Comparison of ENCODE assay signal across 23 mouse cellular contexts in genomic region chr11:46289561-46289960, GRCm38 (mm10). TPM values are rescaled to one million over a fixed set of nuclear protein-coding genes. Genes with fewer than 3 reads are reported as not detected.
"Had no signal": no experiment of that assay in that cellular context is flagged by ENCODE, and none has a peak within 500 bp of the region (broad histone marks: within the 10 kb centered on the region; RNA-seq: fewer than 3 reads in every experiment).

No protein-coding gene starts in this region.

- DNase-seq: liver; lung, adult 18-20 months; lung, postnatal 10 days; lung, postnatal 36 days; retina, postnatal 1 day; right cerebral cortex, postnatal 25 days; thymus, adult 2 months; thymus, postnatal 14 days; thymus, postnatal 4 days had no signal

- ATAC-seq: intestine, embryonic 15.5 days; liver, embryonic 12.5 days; midbrain, embryonic 13.5 days; midbrain, embryonic 16.5 days had no signal

- H3K4me2 ChIP-seq: intestine, embryonic 15.5 days; limb, embryonic 13.5 days; liver, embryonic 12.5 days; liver, embryonic 15.5 days; lung, embryonic 15.5 days; midbrain, embryonic 13.5 days; neural tube, embryonic 13.5 days had no signal

- H3K36me3 ChIP-seq: intestine, embryonic 15.5 days; liver, embryonic 12.5 days; liver, embryonic 15.5 days; lung, embryonic 15.5 days had no signal

- H3K27me3 ChIP-seq: intestine, embryonic 15.5 days; limb, embryonic 13.5 days; liver, embryonic 12.5 days; liver, embryonic 15.5 days; lung, embryonic 15.5 days; megakaryocyte, embryonic 14.5 days; neural tube, embryonic 13.5 days had no signal

- H3K27ac ChIP-seq: intestine, embryonic 15.5 days; limb, embryonic 10.5 days; limb, embryonic 13.5 days; liver, embryonic 12.5 days; liver, embryonic 15.5 days; lung, embryonic 15.5 days; midbrain, embryonic 10.5 days; midbrain, embryonic 13.5 days; neural tube, embryonic 13.5 days; stomach, postnatal 0 days had no signal

- H3K4me1 ChIP-seq: intestine, embryonic 15.5 days; liver, embryonic 15.5 days; lung, embryonic 15.5 days had no signal

- H3K9ac ChIP-seq: intestine, embryonic 15.5 days; limb, embryonic 13.5 days; liver, embryonic 12.5 days; liver, embryonic 15.5 days; lung, embryonic 15.5 days; midbrain, embryonic 13.5 days; neural tube, embryonic 13.5 days had no signal

- H3K9me3 ChIP-seq: intestine, embryonic 15.5 days; limb, embryonic 10.5 days; limb, embryonic 13.5 days; liver, embryonic 12.5 days; liver, embryonic 15.5 days; lung, embryonic 15.5 days; megakaryocyte, embryonic 14.5 days; midbrain, embryonic 10.5 days; midbrain, embryonic 13.5 days; neural tube, embryonic 13.5 days had no signal

- H3K4me3 ChIP-seq: intestine, embryonic 15.5 days; limb, embryonic 10.5 days; limb, embryonic 13.5 days; liver, embryonic 12.5 days; liver, embryonic 15.5 days; lung, embryonic 15.5 days; megakaryocyte, embryonic 14.5 days; midbrain, embryonic 10.5 days; midbrain, embryonic 13.5 days; myocyte; neural tube, embryonic 13.5 days had no signal

RNA-seq across cellular contexts. Expression of gene Fndc9, which starts 54.2 kb away (rescaled TPM):
- total RNA-seq: monocyte, adult 5-6 weeks had no signal
- polyA plus RNA-seq: intestine, embryonic 15.5 days; liver, embryonic 12.5 days had no signal
